ENCODE assay signal across 8 mouse cellular contexts in the genomic region with DNA sequence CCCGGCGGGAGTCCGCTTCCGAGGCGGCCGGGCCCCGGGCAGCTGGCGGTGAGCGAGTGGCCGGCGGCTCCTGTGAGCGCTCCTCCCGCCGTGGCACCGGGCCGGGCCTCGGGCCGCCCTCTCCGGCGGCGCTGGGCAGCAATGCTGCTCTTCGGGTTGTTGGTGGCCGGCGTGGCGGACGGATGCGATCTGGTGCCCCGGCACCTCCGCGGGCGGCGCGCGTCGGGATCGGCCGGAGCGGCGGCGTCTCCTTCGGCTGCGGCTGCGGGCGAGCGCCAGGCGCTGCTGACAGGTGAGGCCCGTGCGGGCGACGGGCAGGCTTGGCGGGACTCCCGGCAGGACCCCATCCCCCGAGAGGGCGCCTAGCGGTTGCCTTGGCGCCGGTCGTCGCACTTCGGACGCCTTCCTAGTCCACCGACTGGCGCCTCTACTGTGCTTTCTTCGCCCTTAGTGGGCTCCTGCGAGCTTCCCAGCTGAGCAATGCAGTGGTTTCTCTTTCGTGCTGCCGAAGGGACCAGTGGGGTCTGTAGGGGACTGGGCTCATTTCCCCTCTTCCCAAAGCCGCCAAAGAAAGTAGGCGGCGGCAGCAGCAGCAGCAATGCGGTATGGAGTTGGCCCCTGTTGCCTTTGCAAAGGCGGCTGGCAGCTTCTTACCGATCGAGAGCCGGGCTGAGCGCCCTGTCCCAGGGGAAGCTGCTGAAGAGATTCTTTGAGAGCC. TPM values are rescaled to one million over a fixed set of nuclear protein-coding genes. Genes with fewer than 3 reads are reported as not detected.
A peak's percentile ranks its signal among the peaks of the same experiment; 100 is the strongest.
DNase-seq lines count a peak whose midpoint lies in the region; ATAC-seq lines count a peak whose summit lies in the region.

No protein-coding gene starts in this region.

- no peaks in the 10 kb centered on the region for H3K9me3 ChIP-seq in forebrain, embryonic 13.5 days (replicated peaks)
- H3K9me3 ChIP-seq in lung, embryonic 16.5 days (ENCODE audit: control insufficient read depth, low read length) = no peaks in the 10 kb centered on the region

- intact Hi-C loops in heart, postnatal 10 days (cut with DNase I) = loop anchor here (2.0 to 5.0 kb wide), 4 partner anchors 48 to 127 kb away; no protein-coding TSS in a partner anchor

- no peaks in the 10 kb centered on the region for H3K36me3 ChIP-seq in forebrain, embryonic 13.5 days (ENCODE audit: poor library complexity, severe bottlenecking)
- H3K36me3 ChIP-seq in lung, embryonic 16.5 days (ENCODE audit: control insufficient read depth, insufficient read depth, low read length) = no peaks in the 10 kb centered on the region

- H3K27me3 ChIP-seq in forebrain, embryonic 13.5 days = no peaks in the 10 kb centered on the region
- H3K27me3 ChIP-seq in lung, embryonic 16.5 days (ENCODE audit: control insufficient read depth, insufficient read depth, low read depth, low read length) = no peaks in the 10 kb centered on the region

- peak overlapping the region; percentile 91 for H3K27ac ChIP-seq in forebrain, embryonic 13.5 days
- H3K27ac ChIP-seq in lung, embryonic 16.5 days (ENCODE audit: low read length) = peak overlapping the region; percentile 95

- peak overlapping the region; percentile 87 for H3K4me3 ChIP-seq in forebrain, embryonic 13.5 days
- peak overlapping the region; percentile 97 for H3K4me3 ChIP-seq in lung, embryonic 16.5 days (ENCODE audit: low read length)

- under 1% methylated on average over 72 of the region's 76 CpGs for WGBS in forebrain, embryonic 13.5 days
- WGBS in lung, embryonic 16.5 days = under 1% methylated on average over 74 of the region's 76 CpGs

- H3K9ac ChIP-seq in forebrain, embryonic 13.5 days = peak overlapping the region; percentile 93
- H3K9ac ChIP-seq in lung, embryonic 16.5 days (ENCODE audit: low read length) = peak overlapping the region; percentile 93

- ATAC-seq in forebrain, embryonic 13.5 days = peak; percentile 54
- ATAC-seq in lung, embryonic 16.5 days (ENCODE audit: low read depth) = peak; percentile 39

- H3K4me2 ChIP-seq in forebrain, embryonic 13.5 days = peak overlapping the region; percentile 80
- H3K4me2 ChIP-seq in lung, embryonic 16.5 days (ENCODE audit: low read depth, low read length) = peak overlapping the region; percentile 86

- peaks cover 27% of the 10 kb centered on the region for H3K4me1 ChIP-seq in forebrain, embryonic 13.5 days
- H3K4me1 ChIP-seq in lung, embryonic 16.5 days (replicated peaks; ENCODE audit: control insufficient read depth, insufficient read depth, low read length) = peaks cover 27% of the 10 kb centered on the region

- peak; percentile 36 for DNase-seq in ES-CJ7 (ENCODE audit: low read depth, low spot score)
- DNase-seq in cerebellum, adult 11 months = peak; percentile 73
- peak; percentile 67 to 73 for DNase-seq in heart, postnatal 10 days
- DNase-seq in layer of hippocampus, adult 18-20 months (ENCODE audit: low spot score in 2 of 2) = peak; percentile 44 to 69
- peak; percentile 53 for DNase-seq in ovary, postnatal 10 days (ENCODE audit: low spot score)
- DNase-seq in thymus, postnatal 10 days (ENCODE audit: low spot score in 2 of 2) = peak; percentile 48 to 50

RNA-seq across cellular contexts. Expression of a gene that starts 0.6 kb away (rescaled TPM):
- polyA plus RNA-seq in forebrain, embryonic 13.5 days (2015; fragmentation: Nextera tagmentation; extraction: Ambion mirVana) = 18.5 and 19.5 TPM in 2 replicates
- total RNA-seq in heart, postnatal 10 days (2021) = 10 to 100 TPM; 24.8 to 27.2 TPM
- 100 to 1,000 TPM; 157 to 166 TPM for total RNA-seq in layer of hippocampus, adult 18-20 months (2021)
- 15.6 and 20.7 TPM in 2 replicates for polyA plus RNA-seq in lung, embryonic 16.5 days (2015; fragmentation: Nextera tagmentation; extraction: Ambion mirVana)

Comparison
In these comparisons a context has a peak if more than half of its experiments do, and no peak if none do; other contexts are left out.
1. Peak in every context shown above with its lines: DNase-seq, ATAC-seq, H3K4me3 ChIP-seq and H3K27ac ChIP-seq.
2. RNA of a gene that starts 0.6 kb away (total RNA-seq): 157 to 166 TPM in layer of hippocampus, adult 18-20 months; 24.8 to 27.2 TPM in heart, postnatal 10 days; every median in the first group is over 4 times any median in the second.